Mouse (Mus musculus) urinary bladder, postnatal 36 days (tissue): ENCODE results near the gene Alkbh4.
"Not testable (repeated sequence)": the region's sequence is repeated elsewhere in the genome, so short reads cannot be mapped to it uniquely, and the experiment has no call there.

ENCODE experiments used
- DNase-seq, 2 experiments: peaks; one replicate each; pipeline ENCODE4 v3.0.0; 2022; ENCODE audit warnings: low spot score in 2 of 2, mixed read lengths in 1 of 2

The Alkbh4 gene

GRCm38 (mm10) chr5:136135571-136136291 lies at the start of gene Alkbh4, which contains the start of gene Lrwd1:
Gene Alkbh4, plus strand, starts transcription at chr5:136136146.
Gene Lrwd1, minus strand, starts transcription at chr5:136136074.
- DNase-seq: peak; percentile 93 to 96

GRCm38 (mm10) chr5:136086290-136086689 lies 49.7 kb upstream of the Alkbh4 start:
- DNase-seq: no peak

- DNase-seq: no peak
Measured at GRCm38 (mm10) chr5:136088821-136089575, 46.9 kb upstream of the Alkbh4 start.

GRCm38 (mm10) chr5:136091927-136092326 lies 44.0 kb upstream of the Alkbh4 start:
- no peak for DNase-seq

GRCm38 (mm10) chr5:136094249-136095010 lies 41.5 kb upstream of the Alkbh4 start:
- peak; percentile 28 to 33 for DNase-seq

- no peak for DNase-seq
Measured at GRCm38 (mm10) chr5:136095089-136095488, 40.9 kb upstream of the Alkbh4 start.

- no peak for DNase-seq
Measured at GRCm38 (mm10) chr5:136098536-136098935, 37.4 kb upstream of the Alkbh4 start.

- DNase-seq: peak; percentile 59 to 62
Measured at GRCm38 (mm10) chr5:136102099-136102820, 33.7 kb upstream of the Alkbh4 start.

- DNase-seq: no peak
Measured at GRCm38 (mm10) chr5:136104511-136104910, 31.4 kb upstream of the Alkbh4 start.

GRCm38 (mm10) chr5:136108486-136108885 lies 27.5 kb upstream of the Alkbh4 start:
- no peak for DNase-seq

GRCm38 (mm10) chr5:136109042-136109441 lies 26.9 kb upstream of the Alkbh4 start:
- DNase-seq: no peak

- DNase-seq: not testable (repeated sequence)
Measured at GRCm38 (mm10) chr5:136113546-136113945, 22.4 kb upstream of the Alkbh4 start.

- DNase-seq: peak; percentile 95 to 96
Measured at GRCm38 (mm10) chr5:136115891-136116783, 19.8 kb upstream of the Alkbh4 start, which contains the start of gene Polr2j. Gene Polr2j, plus strand, starts transcription at chr5:136116631.

GRCm38 (mm10) chr5:136116784-136117112 lies 19.2 kb upstream of the Alkbh4 start:
- no peak for DNase-seq

GRCm38 (mm10) chr5:136122165-136122564 lies 13.8 kb upstream of the Alkbh4 start:
- no peak for DNase-seq

GRCm38 (mm10) chr5:136136292-136136990 lies 495 bp downstream of the Alkbh4 start:
- DNase-seq: no peak

- no peak for DNase-seq
Measured at GRCm38 (mm10) chr5:136137658-136138274, 1.8 kb downstream of the Alkbh4 start.

- no peak for DNase-seq
Measured at GRCm38 (mm10) chr5:136139393-136139792, 3.4 kb downstream of the Alkbh4 start.

- DNase-seq: no peak
Measured at GRCm38 (mm10) chr5:136140057-136140482, 4.1 kb downstream of the Alkbh4 start.
